ENCODE assay signal across 9 mouse cellular contexts in genomic region chr17:27656011-27656399, GRCm38 (mm10). TPM values are rescaled to one million over a fixed set of nuclear protein-coding genes. Genes with fewer than 3 reads are reported as not detected.
A peak's percentile ranks its signal among the peaks of the same experiment; 100 is the strongest.
DNase-seq lines count a peak whose midpoint lies in the region; ATAC-seq lines count a peak whose summit lies in the region.
"Had no signal": no experiment of that assay in that cellular context is flagged by ENCODE, and none has a peak within 500 bp of the region (broad histone marks: within the 10 kb centered on the region; RNA-seq: fewer than 3 reads in every experiment).

No protein-coding gene starts in this region.

- no peak for ATAC-seq in heart, embryonic 16.5 days (replicated peaks; ENCODE audit: extremely low read depth, insufficient read depth, low FRiP score)
- ATAC-seq in neural tube, embryonic 13.5 days (ENCODE audit: low read depth), result peak; percentile 42

- H3K4me2 ChIP-seq in heart, embryonic 16.5 days (ENCODE audit: low read depth, low read length), result peak overlapping the region; percentile 95
- H3K4me2 ChIP-seq in neural tube, embryonic 13.5 days, result peak overlapping the region; percentile 72

- no peak overlapping the region for H3K9ac ChIP-seq in heart, embryonic 16.5 days (ENCODE audit: low read length)
- H3K9ac ChIP-seq in neural tube, embryonic 13.5 days, result peak overlapping the region; percentile 83
- H3K9ac ChIP-seq: liver, embryonic 14.5 days had no signal

- no peaks in the 10 kb centered on the region; the same call in 1 of the 2 replicates for H3K9me3 ChIP-seq in heart, embryonic 16.5 days (replicated peaks; ENCODE audit: control insufficient read depth, low read length)
- no peaks in the 10 kb centered on the region for H3K9me3 ChIP-seq in neural tube, embryonic 13.5 days

- no peak for DNase-seq in heart, postnatal 25 days (ENCODE audit: low spot score)
- DNase-seq in cerebellum, adult 9-11 months, result peak; percentile 84
- DNase-seq in frontal cortex, postnatal 36 days (ENCODE audit: low spot score in 2 of 2), result peak; percentile 71 to 76
- peak; percentile 81 to 88 for DNase-seq in left cerebral cortex, postnatal 25 days (ENCODE audit: low spot score in 2 of 2)
- no peak for DNase-seq in gastrocnemius, postnatal 36 days
- DNase-seq in gastrocnemius, postnatal 4 days (ENCODE audit: low spot score in 2 of 2), result no peak

- H3K4me1 ChIP-seq in heart, embryonic 16.5 days (ENCODE audit: control insufficient read depth, insufficient read depth, low read length), result peaks cover 10% of the 10 kb centered on the region
- peaks cover 28% of the 10 kb centered on the region for H3K4me1 ChIP-seq in neural tube, embryonic 13.5 days (replicated peaks)

- H3K36me3 ChIP-seq in heart, embryonic 16.5 days (ENCODE audit: control insufficient read depth, insufficient read depth), result no peaks in the 10 kb centered on the region
- H3K36me3 ChIP-seq in neural tube, embryonic 13.5 days, result no peaks in the 10 kb centered on the region

- 4% methylated on average over 14 of the region's 14 CpGs for WGBS in heart, embryonic 16.5 days
- 3% methylated on average over 14 of the region's 14 CpGs for WGBS in neural tube, embryonic 13.5 days

- peaks cover 28% of the 10 kb centered on the region for H3K27me3 ChIP-seq in heart, embryonic 16.5 days (ENCODE audit: control insufficient read depth, insufficient read depth, low read length)
- peaks cover 26% of the 10 kb centered on the region for H3K27me3 ChIP-seq in neural tube, embryonic 13.5 days

- H3K4me3 ChIP-seq in heart, embryonic 16.5 days (ENCODE audit: low read length), result peak overlapping the region; percentile 59
- peak overlapping the region; percentile 60 for H3K4me3 ChIP-seq in neural tube, embryonic 13.5 days

- intact Hi-C loops in heart, postnatal 25 days (cut with DNase I), result no loop called here
- intact Hi-C loops in left cerebral cortex, postnatal 25 days (cut with DNase I), result loop anchor here (1.0 to 2.0 kb wide), 3 partner anchors 13 to 21 kb away; no protein-coding TSS in a partner anchor
- intact Hi-C loops in gastrocnemius, postnatal 36 days (cut with DNase I), result no loop called here

- no peak overlapping the region for H3K27ac ChIP-seq in heart, embryonic 16.5 days (ENCODE audit: low read length)
- peak overlapping the region; percentile 76; the same call in 1 of the 2 replicates for H3K27ac ChIP-seq in neural tube, embryonic 13.5 days (replicated peaks)
- H3K27ac ChIP-seq: liver, embryonic 14.5 days had no signal

RNA-seq across cellular contexts. Expression of gene Pacsin1, which starts 0.7 kb away (rescaled TPM):
- 0.55 and 0.76 TPM in 2 replicates for polyA plus RNA-seq in heart, embryonic 16.5 days (2015; fragmentation: Nextera tagmentation; extraction: Ambion mirVana)
- under 1 TPM; 0.25 to 0.62 TPM for total RNA-seq in heart, postnatal 25 days (2021)
- total RNA-seq in left cerebral cortex, postnatal 25 days (2021), result 100 to 1,000 TPM; 428 to 433 TPM
- 29.6 and 32.1 TPM in 2 replicates for polyA plus RNA-seq in neural tube, embryonic 13.5 days (2015; fragmentation: Nextera tagmentation; extraction: Ambion mirVana)
- under 1 TPM; 0.18 to 0.59 TPM for total RNA-seq in gastrocnemius, postnatal 36 days (2021)
- under 1 TPM; 0.18 to 0.78 TPM for total RNA-seq in gastrocnemius, postnatal 4 days (2021)

RNA-seq across cellular contexts. Expression of gene Rps10, which starts 19.5 kb away (rescaled TPM):
- polyA plus RNA-seq in heart, embryonic 16.5 days (2015; fragmentation: Nextera tagmentation; extraction: Ambion mirVana), result 511 and 514 TPM in 2 replicates
- total RNA-seq in heart, postnatal 25 days (2021), result 100 to 1,000 TPM; 476 to 516 TPM
- total RNA-seq in left cerebral cortex, postnatal 25 days (2021), result 100 to 1,000 TPM; 430 to 432 TPM
- 578 and 594 TPM in 2 replicates for polyA plus RNA-seq in neural tube, embryonic 13.5 days (2015; fragmentation: Nextera tagmentation; extraction: Ambion mirVana)
- 100 to 1,000 TPM; 294 to 354 TPM for total RNA-seq in gastrocnemius, postnatal 36 days (2021)
- 1,000 to 10,000 TPM in 1 of 2 experiments, 100 to 1,000 TPM in 1; 893 to 1,001 TPM for total RNA-seq in gastrocnemius, postnatal 4 days (2021)

RNA-seq across cellular contexts. Expression of gene RPS10-NUDT3, which starts 21.0 kb away (rescaled TPM):
- polyA plus RNA-seq in heart, embryonic 16.5 days (2015; fragmentation: Nextera tagmentation; extraction: Ambion mirVana), result not detected in 2 replicates
- under 1 TPM in 1 of 2 experiments, not detected in 1; 0.94 TPM for total RNA-seq in heart, postnatal 25 days (2021)
- total RNA-seq in left cerebral cortex, postnatal 25 days (2021), result 1 to 10 TPM in 1 of 2 experiments, not detected in 1; 2.1 TPM
- not detected in 2 replicates for polyA plus RNA-seq in neural tube, embryonic 13.5 days (2015; fragmentation: Nextera tagmentation; extraction: Ambion mirVana)
- not detected for total RNA-seq in gastrocnemius, postnatal 36 days (2021)
- not detected for total RNA-seq in gastrocnemius, postnatal 4 days (2021)
- polyA plus RNA-seq: liver, embryonic 14.5 days had no signal

RNA-seq across cellular contexts. Expression of gene Nudt3, which starts 32.7 kb away (rescaled TPM):
- 162 and 176 TPM in 2 replicates for polyA plus RNA-seq in heart, embryonic 16.5 days (2015; fragmentation: Nextera tagmentation; extraction: Ambion mirVana)
- 100 to 1,000 TPM; 343 TPM for total RNA-seq in heart, postnatal 25 days (2021)
- 100 to 1,000 TPM; 573 to 611 TPM for total RNA-seq in left cerebral cortex, postnatal 25 days (2021)
- polyA plus RNA-seq in neural tube, embryonic 13.5 days (2015; fragmentation: Nextera tagmentation; extraction: Ambion mirVana), result 238 and 300 TPM in 2 replicates
- 100 to 1,000 TPM; 232 to 233 TPM for total RNA-seq in gastrocnemius, postnatal 36 days (2021)
- total RNA-seq in gastrocnemius, postnatal 4 days (2021), result 100 to 1,000 TPM; 316 to 327 TPM

Comparison
In these comparisons a context has a peak if more than half of its experiments do, and no peak if none do; other contexts are left out.
1. DNase-seq: peak in cerebellum, adult 9-11 months (single experiment), frontal cortex, postnatal 36 days (2 of 2) and left cerebral cortex, postnatal 25 days (2 of 2); none in heart, postnatal 25 days (single experiment), gastrocnemius, postnatal 36 days (0 of 2) and gastrocnemius, postnatal 4 days (0 of 2).
2. RNA of gene Pacsin1, which starts 0.7 kb away (total RNA-seq): 428 to 433 TPM in left cerebral cortex, postnatal 25 days; 0.18 to 0.78 TPM in gastrocnemius, postnatal 4 days, 0.25 to 0.62 TPM in heart, postnatal 25 days and 0.18 to 0.59 TPM in gastrocnemius, postnatal 36 days; every median in the first group is over 100 times any median in the second.